Mouse (Mus musculus) spleen, adult 12 weeks (tissue): ENCODE measurements around the gene Tssc4.
A peak's percentile ranks its signal among the peaks of the same experiment; 100 is the strongest.

Source experiments
- DNase-seq: peaks from one replicate; pipeline ENCODE4 v3.0.0; 2022; ENCODE audit warnings: low spot score

The Tssc4 gene

DNA sequence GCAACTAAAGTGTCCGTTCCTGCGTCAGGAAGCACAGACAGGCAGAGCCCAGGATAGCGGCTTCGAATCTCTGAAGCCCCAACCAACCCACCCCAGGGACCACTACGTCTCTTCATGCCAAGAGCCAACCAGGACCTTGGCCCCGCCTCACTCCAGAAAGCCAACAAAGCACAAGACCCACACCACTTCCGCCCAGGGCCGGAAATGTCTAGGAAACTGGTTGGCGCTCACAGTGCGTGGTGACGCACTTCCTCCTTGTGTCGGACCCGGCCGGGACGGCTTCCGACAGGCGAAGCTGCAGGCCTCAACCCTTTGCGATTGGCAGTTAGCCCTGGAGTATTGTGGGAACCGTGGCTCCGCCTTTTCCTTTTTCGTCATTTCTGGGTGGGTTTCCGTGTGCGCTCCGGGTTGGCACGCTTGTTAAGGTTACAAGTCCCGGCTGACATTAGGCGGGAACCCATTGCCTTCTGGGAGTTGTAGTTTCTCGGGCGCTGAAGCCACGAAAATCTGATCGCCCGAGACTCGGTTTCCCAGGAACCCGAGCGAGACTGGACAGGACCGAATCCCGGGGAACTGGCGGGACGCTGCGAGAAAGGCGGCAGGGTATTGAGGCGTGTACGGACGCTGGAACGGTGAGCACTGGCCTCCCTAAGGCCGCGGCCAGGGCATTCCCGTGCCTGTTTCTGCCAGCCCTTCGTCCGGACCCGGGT, at the start of gene Tssc4:
Gene Tssc4, plus strand, starts transcription at position 368 of the 710 bp plus-strand sequence.
- peak; percentile 92 for DNase-seq

GRCm38 (mm10) chr7:143020040-143020439, 49.0 kb upstream of the Tssc4 start:
- DNase-seq, result no peak

- no peak for DNase-seq
Observed at GRCm38 (mm10) chr7:143020764-143021163, 48.3 kb upstream of the Tssc4 start.

- no peak for DNase-seq
Observed at GRCm38 (mm10) chr7:143021356-143022164, 47.5 kb upstream of the Tssc4 start.

GRCm38 (mm10) chr7:143023499-143023898, 45.5 kb upstream of the Tssc4 start:
- no peak for DNase-seq

DNA sequence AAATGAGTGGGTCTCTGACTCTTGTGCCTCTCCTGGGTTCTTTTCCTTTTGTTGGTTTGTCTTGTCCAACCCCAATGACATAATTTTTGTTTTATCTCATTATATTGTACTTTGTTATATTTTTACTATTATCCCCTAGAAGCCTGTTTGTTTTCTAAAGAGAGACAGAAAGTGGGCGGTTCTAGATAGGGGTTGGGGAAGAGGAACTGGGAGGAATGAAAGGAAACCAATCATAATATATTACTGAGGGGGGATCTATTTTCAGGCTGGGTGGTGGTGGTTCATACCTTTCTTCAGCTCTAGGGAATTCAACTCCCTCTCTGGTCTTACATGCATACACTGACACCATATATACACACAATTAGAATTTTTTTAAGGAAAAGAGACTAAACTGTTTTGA, 44.8 kb upstream of the Tssc4 start:
- DNase-seq, result no peak

DNA sequence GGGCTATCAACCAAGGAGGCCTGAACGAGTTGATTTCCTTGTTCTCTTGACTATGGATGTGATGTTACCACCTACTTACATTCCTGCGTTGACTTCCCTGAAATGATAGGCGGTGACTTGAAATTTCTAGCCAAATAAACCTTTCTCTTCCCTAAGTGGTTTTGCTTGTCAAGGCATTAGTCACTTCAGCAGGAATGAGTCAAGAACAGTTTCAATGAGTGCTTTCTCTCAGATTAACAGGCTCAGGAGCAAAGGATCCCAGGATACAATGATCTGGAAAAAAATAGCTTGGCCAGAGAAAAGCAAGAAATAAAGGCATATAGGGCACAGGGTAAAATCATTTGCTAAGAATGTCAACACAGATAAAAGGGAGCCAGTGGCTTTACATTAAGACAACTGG, 43.6 kb upstream of the Tssc4 start:
- no peak for DNase-seq

DNA sequence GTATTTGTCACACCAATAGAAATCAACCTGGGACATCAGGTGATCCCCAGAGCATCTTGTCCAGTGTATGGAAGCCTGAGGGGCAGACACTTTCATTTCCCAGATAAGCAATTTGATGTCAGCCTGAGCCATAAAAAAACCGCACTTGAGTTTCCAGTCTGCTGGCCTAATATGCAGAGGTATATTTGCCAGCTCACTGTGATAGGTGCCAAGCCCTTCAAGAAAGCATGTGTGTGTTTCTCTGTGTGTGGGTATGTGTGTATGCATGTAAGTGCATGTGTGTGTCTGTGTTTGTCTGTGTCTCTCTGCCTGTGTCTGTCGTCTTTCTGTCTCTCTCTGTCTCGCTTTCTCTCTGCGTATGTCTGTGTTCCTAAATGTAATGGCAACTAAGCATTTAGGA, 41.9 kb upstream of the Tssc4 start:
- DNase-seq, result no peak

- DNase-seq, result no peak
Observed at GRCm38 (mm10) chr7:143031816-143032215, 37.2 kb upstream of the Tssc4 start.

DNA sequence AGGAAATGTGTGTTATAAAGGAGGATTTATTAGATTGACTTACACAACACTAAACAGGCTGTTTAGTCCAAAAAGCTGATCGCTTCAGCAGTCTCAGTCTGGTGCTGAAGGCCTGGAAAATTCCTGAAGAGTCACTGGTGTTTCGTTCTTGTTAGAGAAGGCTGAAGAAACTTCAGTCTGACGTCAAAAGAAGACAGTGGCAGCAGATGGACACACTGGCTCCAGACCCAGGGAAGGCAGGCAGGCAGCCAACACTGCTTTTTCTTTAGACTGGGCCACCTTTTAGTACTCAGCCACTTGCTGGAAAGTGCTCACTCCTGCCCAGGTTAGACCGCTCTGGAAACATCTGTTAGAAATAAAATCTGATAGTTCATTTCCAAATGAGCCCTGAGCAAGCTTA, 35.5 kb upstream of the Tssc4 start:
- DNase-seq, result no peak

DNA sequence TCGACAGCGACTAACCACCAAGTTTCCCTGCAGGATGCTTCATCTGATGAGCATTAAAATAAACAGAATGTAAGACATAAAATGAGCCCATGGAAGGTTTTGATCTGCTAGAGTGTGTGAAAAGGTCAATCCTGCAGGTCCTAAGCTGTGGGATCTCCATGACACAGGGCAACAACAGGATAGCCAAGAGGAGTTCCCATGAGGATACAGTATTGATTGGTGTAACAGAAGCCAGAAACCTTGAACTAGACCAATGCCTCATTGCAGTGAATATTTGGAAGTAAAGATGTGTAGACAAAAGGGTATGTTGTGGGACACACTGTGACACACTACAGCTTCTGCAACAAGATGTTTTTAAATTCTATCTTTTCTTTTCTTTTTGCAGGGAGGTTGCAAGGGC, 34.9 kb upstream of the Tssc4 start:
- DNase-seq, result no peak

- DNase-seq, result no peak
Observed at GRCm38 (mm10) chr7:143034519-143035450, 34.3 kb upstream of the Tssc4 start.

DNA sequence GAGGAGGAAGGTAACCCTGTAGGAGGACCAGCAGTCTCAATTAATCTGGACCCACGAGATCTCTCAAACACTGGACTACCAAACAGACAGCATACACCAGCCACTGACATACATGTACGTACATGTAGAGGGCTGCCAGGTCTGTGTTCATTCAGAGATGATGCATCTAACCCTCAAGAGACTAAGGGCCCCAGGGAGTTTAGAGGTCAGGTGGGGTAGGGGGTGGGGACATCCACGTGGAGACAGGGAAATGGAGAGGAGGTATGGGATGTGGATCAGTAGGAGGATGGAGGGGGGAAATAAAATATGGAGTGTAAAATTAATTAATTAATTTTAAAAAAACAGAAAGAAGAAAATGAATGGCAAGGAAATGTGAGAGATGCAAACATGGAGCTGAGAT, 32.3 kb upstream of the Tssc4 start:
- no peak for DNase-seq

DNA sequence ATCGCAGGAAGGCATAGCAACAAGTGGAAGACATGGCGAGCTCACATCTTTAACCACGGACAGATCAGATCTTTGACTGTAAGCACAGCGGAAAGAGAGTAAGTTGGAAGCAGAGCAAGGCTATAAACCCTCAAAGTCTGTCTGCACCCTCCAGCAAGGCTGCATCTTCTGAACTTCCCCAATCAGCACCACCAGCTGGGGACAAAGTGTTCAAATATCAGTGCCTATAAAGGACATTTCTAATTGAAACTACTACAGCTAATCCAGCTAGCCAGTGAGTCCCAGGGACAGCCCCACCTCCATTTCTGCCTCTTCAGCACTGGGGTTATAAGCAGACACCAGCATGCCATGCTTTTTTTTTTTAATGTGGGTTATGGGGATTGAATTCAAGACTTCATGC, 31.7 kb upstream of the Tssc4 start:
- DNase-seq, result no peak

- DNase-seq, result no peak
Observed at GRCm38 (mm10) chr7:143038174-143038931, 30.7 kb upstream of the Tssc4 start.

DNA sequence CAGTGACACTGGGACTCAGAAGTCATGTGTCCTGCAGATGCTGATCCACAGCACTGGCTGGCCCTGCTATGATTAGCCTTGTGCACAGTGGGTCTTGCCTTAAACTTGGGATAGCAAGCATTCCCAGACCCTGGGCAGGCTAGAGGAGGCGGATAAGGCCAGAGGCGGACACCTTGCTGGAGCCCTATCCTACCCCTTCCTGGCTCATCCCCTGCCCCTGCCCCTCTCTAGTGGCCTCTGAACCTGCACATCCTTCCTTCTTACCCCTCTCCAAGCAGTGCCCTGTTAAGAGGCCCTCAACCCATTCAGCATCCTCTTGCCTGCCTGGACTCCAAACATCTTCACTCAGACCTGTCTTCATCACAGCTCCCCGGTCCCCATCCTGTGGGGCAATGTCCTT, 28.5 kb upstream of the Tssc4 start:
- no peak for DNase-seq

DNA sequence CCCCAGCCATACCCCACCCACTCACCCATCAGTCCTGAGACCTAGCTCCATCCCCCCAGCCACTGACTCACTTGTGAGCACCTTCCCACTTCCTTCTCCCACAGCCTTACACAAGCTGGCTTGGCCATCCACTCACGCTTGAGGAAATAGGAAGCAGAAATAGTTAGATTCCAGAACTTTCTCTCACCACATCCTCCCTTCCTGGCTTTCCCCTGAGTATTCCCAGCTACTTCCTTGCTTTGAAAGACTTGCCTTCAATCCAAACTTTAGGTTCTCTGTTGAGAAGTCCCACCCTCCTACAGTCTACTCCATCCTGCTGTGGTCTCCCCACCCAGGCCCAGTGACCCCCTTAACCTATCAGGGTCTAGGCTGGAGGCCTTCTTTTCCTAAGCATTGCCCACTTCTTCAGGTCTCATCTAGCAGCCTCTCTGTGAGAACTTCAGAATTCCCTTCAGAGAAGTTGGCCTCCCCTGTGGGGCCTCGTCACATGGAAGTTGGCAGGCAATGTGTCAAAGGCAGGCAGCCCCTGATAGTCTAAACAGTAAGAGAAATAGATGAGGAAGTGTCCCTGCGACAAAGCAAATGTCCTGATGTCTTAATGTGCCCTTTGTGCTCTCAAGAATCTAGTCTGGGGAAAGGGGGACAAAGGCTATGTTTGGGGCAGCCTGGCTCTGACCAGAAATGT, 27.8 kb upstream of the Tssc4 start:
- DNase-seq, result no peak

- no peak for DNase-seq
Observed at GRCm38 (mm10) chr7:143042089-143042488, 27.0 kb upstream of the Tssc4 start.

GRCm38 (mm10) chr7:143042897-143043300, 26.1 kb upstream of the Tssc4 start:
- DNase-seq, result no peak

DNA sequence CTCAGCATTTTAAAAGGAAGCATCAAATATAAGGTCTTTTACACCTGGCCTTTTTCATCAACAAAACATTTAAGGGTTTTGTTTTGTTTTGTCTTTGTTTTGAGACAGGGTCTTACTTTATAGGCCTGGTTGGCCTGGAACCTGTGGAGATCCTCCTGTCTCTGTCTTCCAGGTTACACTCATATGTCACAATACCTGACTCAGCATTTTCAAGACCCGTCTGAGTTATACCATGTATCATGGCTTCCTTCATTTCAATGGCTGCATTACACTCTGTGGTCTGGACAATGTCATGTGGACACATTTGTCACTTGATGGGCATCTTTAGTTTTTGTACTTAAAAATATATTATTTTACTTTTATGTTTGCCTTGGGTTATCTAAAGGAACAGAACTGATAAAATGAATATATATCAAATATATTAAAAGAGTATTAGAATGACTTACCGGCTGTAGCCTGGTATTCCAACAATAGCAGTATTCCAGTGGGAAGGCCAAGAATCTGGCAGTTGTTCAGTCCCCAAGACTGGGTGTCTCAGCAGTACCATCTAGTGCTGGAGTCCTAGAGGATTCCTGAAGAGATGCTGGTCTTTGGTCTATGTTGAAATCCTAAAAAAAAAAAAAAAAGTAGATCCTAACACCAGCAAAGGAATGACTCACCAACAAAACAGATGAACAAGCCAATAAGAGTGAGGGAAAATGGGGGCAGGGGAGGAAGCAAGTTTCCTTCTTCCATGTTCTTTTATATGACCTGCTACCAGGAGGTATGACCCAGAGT, 24.8 kb upstream of the Tssc4 start:
- DNase-seq, result no peak
